Mouse (Mus musculus) adrenal gland, adult 2 months (tissue): ENCODE measurements around the gene 4933427D14Rik. TPM values are rescaled to one million over a fixed set of nuclear protein-coding genes. Genes with fewer than 3 reads are reported as not detected.

Source experiments
- DNase-seq: peaks from one replicate; pipeline ENCODE4 v3.0.0; 2021
- long read RNA-seq: library from polyadenylated mRNA; stranded (forward); transcript quantifications from one replicate; pipeline ENCODE4 v2.0.0, GENCODE M21; 2021
- polyA plus RNA-seq: library from polyadenylated mRNA; depleted of rRNA; stranded (reverse); fragments of >200 nt; gene quantifications from 2 replicates; pipeline ENCODE4 v1.2.3, GENCODE M21; 2012; rRNA removed
- total RNA-seq, 2 experiments: library from RNA; stranded (reverse); gene quantifications; 2 replicates each; pipeline ENCODE4 v1.2.3; 2021

The 4933427D14Rik gene
- total RNA-seq (1 to 10 TPM; 6.0 to 6.4 TPM), polyA plus RNA-seq (3.1 and 3.3 TPM in 2 replicates)
- long read RNA-seq, partial matches to known transcripts = 1 of 3 reads
- long read RNA-seq, other reads (novel, unspliced or antisense) = 2 of 3 reads

- peak; percentile 94 for DNase-seq
Measured at GRCm38 (mm10) chr11:72207204-72207833, at the start of gene 4933427D14Rik, which contains the start of gene Txndc17. TSS of gene 4933427D14Rik (minus strand) at chr11:72207459. TSS of gene Txndc17 (plus strand) at chr11:72207547.

GRCm38 (mm10) chr11:72256441-72256840 is 49.2 kb upstream of the 4933427D14Rik start:
- DNase-seq = no peak

- DNase-seq = no peak
Measured at GRCm38 (mm10) chr11:72255629-72256028, 48.4 kb upstream of the 4933427D14Rik start.

- no peak for DNase-seq
Measured at GRCm38 (mm10) chr11:72245196-72245753, 38.0 kb upstream of the 4933427D14Rik start.

- DNase-seq = no peak
Measured at GRCm38 (mm10) chr11:72240062-72240860, 33.0 kb upstream of the 4933427D14Rik start.

- peak; percentile 12 for DNase-seq
Measured at GRCm38 (mm10) chr11:72234013-72234412, 26.8 kb upstream of the 4933427D14Rik start.

GRCm38 (mm10) chr11:72232991-72233390 is 25.7 kb upstream of the 4933427D14Rik start:
- DNase-seq = no peak

- DNase-seq = no peak
Measured at GRCm38 (mm10) chr11:72232068-72232467, 24.8 kb upstream of the 4933427D14Rik start.

GRCm38 (mm10) chr11:72228513-72228912 is 21.3 kb upstream of the 4933427D14Rik start:
- DNase-seq = no peak

- DNase-seq = no peak
Measured at GRCm38 (mm10) chr11:72226901-72227300, 19.6 kb upstream of the 4933427D14Rik start.

GRCm38 (mm10) chr11:72226020-72226791 is 18.9 kb upstream of the 4933427D14Rik start:
- peak; percentile 9 for DNase-seq

- peak; percentile 64 for DNase-seq
Measured at GRCm38 (mm10) chr11:72224865-72225264, 17.6 kb upstream of the 4933427D14Rik start.

GRCm38 (mm10) chr11:72223414-72223813 is 16.2 kb upstream of the 4933427D14Rik start:
- DNase-seq = no peak

GRCm38 (mm10) chr11:72221278-72221677 is 14.0 kb upstream of the 4933427D14Rik start:
- peak; percentile 57 for DNase-seq

- DNase-seq = no peak
Measured at GRCm38 (mm10) chr11:72217116-72217515, 9.9 kb upstream of the 4933427D14Rik start.

- DNase-seq = peak; percentile 90
Measured at GRCm38 (mm10) chr11:72215410-72215797, 8.1 kb upstream of the 4933427D14Rik start, which contains the start of gene Med31. TSS of gene Med31 (minus strand) at chr11:72215592.

GRCm38 (mm10) chr11:72214591-72215409 is 7.5 kb upstream of the 4933427D14Rik start:
- peak; percentile 96 for DNase-seq

GRCm38 (mm10) chr11:72207834-72208377 is 647 bp upstream of the 4933427D14Rik start:
- no peak for DNase-seq

GRCm38 (mm10) chr11:72206341-72207203 is 687 bp downstream of the 4933427D14Rik start, which contains the start of gene Gm43951:
TSS of gene Gm43951 (minus strand) at chr11:72206840.
- peak; percentile 43 for DNase-seq
